Mouse (Mus musculus) embryonic facial prominence, embryonic 13.5 days (tissue): ENCODE results near the gene Lzts2. TPM values are rescaled to one million over a fixed set of nuclear protein-coding genes. Genes with fewer than 3 reads are reported as not detected.
"Not testable (repeated sequence)": the region's sequence is repeated elsewhere in the genome, so short reads cannot be mapped to it uniquely, and the experiment has no call there.

Source experiments
- ATAC-seq: fragments of 200-750 bp; cut with Nextera tagmentation; 2 replicates; pipeline ENCODE4 v1.8.0; 2017; ENCODE audit warnings: low read depth; ENCODE audit not compliant: insufficient number of reproducible peaks, insufficient read depth, low FRiP score, low TSS enrichment
- H3K27ac ChIP-seq: fragments of 300-500 bp; sonication (generic); 2 replicates; pipeline ENCODE4 v1.5.1; 2015; ENCODE audit warnings: moderate library complexity, mild to moderate bottlenecking, inconsistent platforms
- H3K27me3 ChIP-seq: fragments of 300-500 bp; sonication (generic); 2 replicates; pipeline ENCODE4 v1.6.1; 2015; ENCODE audit warnings: mild to moderate bottlenecking, inconsistent platforms
- H3K36me3 ChIP-seq: fragments of 300-500 bp; sonication (generic); 2 replicates; pipeline ENCODE4 v1.6.1; 2015; ENCODE audit warnings: mild to moderate bottlenecking, inconsistent platforms
- H3K4me1 ChIP-seq: fragments of 300-500 bp; sonication (generic); 2 replicates; pipeline ENCODE4 v1.6.1; 2015; ENCODE audit warnings: inconsistent platforms
- H3K4me2 ChIP-seq: fragments of 300-500 bp; sonication (generic); 2 replicates; pipeline ENCODE4 v1.6.1; 2015; ENCODE audit warnings: moderate library complexity, mild to moderate bottlenecking, inconsistent platforms
- H3K4me3 ChIP-seq: fragments of 300-500 bp; sonication (generic); 2 replicates; pipeline ENCODE4 v1.5.1; 2015; ENCODE audit warnings: mild to moderate bottlenecking, inconsistent platforms
- H3K9ac ChIP-seq: fragments of 300-500 bp; sonication (generic); 2 replicates; pipeline ENCODE4 v1.6.1; 2015; ENCODE audit warnings: mild to moderate bottlenecking, inconsistent platforms
- H3K9me3 ChIP-seq: fragments of 300-500 bp; sonication (generic); 2 replicates; pipeline ENCODE4 v1.6.1; 2016; ENCODE audit warnings: inconsistent platforms
- WGBS: fragments of 180-500 bp; shearing (Covaris S2); methylation state at CpG from one replicate; pipeline ENCODE4 v1.1.7; 2015; ENCODE audit warnings: mixed read lengths; 5-methylcytosine and 5-hydroxymethylcytosine counted together
- polyA plus RNA-seq: library from polyadenylated mRNA; unstranded; fragments of >200 nt; fragmentation: Nextera tagmentation; extraction: Ambion mirVana; gene quantifications from 2 replicates; pipeline ENCODE4 v1.2.1, GENCODE M21; 2015

Gene Lzts2
- polyA plus RNA-seq, 1 experiment from 2014 or later = 73.3 TPM

DNA sequence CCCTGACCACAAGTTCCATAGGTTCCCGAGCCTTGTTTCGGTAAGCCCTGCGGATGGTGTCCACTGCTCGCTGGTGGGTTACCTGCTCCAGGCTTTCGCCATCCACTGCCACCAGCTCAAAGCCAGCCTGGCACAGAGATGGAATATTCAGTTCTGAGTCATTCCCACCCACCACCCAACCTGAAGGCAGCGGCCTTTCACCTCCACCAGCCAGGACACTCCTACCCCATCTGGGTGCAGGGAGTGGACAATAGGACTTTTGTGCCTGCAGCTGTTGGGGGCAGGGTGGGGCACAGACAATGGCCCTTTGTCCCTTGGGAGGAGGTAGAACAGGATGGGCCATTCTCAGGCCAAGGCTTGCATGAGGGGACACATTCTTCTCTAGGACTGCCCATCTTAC lies 13.6 kb downstream of the Lzts2 start:
- Histone ChIP-seq H3K9ac (0 out of 2 replicates have a peak overlapping the region, but pooled peaks have one; percentile 27), H3K4me2 (no peak overlapping the region), H3K27ac (no peak overlapping the region), H3K27me3 (no peaks in the 10 kb centered on the region), H3K4me3 (no peak overlapping the region), H3K9me3 (no peaks in the 10 kb centered on the region), H3K36me3 (peaks cover 58% of the 10 kb centered on the region), H3K4me1 (peaks cover 42% of the 10 kb centered on the region)
- WGBS = 79% methylated on average over 6 of the region's 6 CpGs
- ATAC-seq = no peak

DNA sequence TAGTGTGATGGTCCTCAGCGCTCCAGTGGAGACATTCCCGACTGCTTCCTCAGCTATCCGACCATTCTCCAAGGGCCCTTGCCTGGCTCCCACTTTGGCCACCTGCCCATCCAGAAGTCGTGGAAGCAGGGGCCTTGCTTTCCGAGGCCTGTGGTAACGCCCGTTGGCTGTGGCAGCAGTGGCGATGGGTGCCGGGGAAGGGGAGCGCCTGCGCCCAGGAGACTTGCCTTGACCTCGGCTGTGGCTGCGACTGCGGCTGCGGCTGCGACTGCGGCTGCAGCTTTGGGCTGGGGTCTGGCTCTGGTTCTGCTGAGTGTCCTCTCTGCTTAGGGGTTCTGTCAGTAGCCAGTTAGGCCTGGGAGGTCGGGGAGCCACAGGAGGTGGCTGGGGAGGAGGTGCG lies 14.5 kb downstream of the Lzts2 start:
- Histone ChIP-seq H3K27ac (no peak overlapping the region), H3K4me2 (no peak overlapping the region), H3K36me3 (peaks cover 50% of the 10 kb centered on the region), H3K4me1 (peaks cover 44% of the 10 kb centered on the region), H3K9me3 (no peaks in the 10 kb centered on the region), H3K9ac (peak overlapping the region; percentile 32; the same call in 1 of the 2 replicates), H3K4me3 (no peak overlapping the region), H3K27me3 (no peaks in the 10 kb centered on the region)
- no peak for ATAC-seq
- 64% methylated on average over 19 of the region's 19 CpGs for WGBS

DNA sequence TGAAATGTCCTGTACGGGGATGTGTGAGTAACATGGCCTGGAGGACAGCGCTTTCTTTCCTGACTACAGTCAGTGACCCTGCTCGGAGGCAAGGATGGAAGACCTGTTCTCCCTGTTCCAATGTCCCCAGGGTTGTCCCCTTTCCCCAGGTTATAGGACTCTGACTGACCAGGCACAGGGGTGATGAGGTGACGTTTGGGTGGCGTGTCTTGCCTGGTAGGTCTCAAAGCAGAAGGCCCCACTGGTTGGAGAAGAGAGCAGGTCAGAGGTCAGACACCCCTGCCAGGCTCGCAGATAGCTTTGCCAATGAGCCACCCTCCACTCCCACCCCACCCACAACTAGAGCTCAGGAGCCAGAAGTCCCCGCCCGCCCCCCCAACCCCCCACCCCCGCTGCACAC lies 15.4 kb downstream of the Lzts2 start:
- no peaks in the 10 kb centered on the region for H3K9me3 ChIP-seq
- no peak overlapping the region for H3K4me3 ChIP-seq
- no peak overlapping the region for H3K9ac ChIP-seq
- no peak for ATAC-seq
- H3K27ac ChIP-seq = no peak overlapping the region
- 59% methylated on average over 9 of the region's 9 CpGs for WGBS
- no peaks in the 10 kb centered on the region for H3K27me3 ChIP-seq
- H3K36me3 ChIP-seq = peaks cover 44% of the 10 kb centered on the region
- H3K4me2 ChIP-seq = no peak overlapping the region
- H3K4me1 ChIP-seq = peaks cover 44% of the 10 kb centered on the region

DNA sequence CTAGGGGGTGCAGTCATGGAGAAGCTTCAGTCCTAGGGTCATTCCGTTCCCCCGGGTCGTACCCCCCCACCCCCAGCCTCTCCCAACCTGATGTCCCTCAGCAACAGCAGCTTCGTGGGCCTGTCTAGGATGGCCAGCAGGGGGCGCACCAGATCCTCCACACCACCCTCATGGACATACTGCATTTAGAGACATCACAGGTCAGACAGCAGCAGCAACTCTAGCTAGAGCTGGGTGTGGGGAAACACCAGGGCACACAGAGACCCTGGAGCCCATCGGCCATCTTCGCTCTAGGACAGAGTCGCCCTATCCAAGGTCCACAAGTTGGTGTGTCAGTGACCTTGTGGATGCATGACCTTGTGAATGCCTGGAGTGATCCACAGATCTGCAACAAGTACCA lies 15.9 kb downstream of the Lzts2 start:
- ATAC-seq = no peak
- H3K27ac ChIP-seq = no peak overlapping the region
- H3K9ac ChIP-seq = no peak overlapping the region
- H3K4me3 ChIP-seq = no peak overlapping the region
- no peaks in the 10 kb centered on the region for H3K9me3 ChIP-seq
- 39% methylated on average over 8 of the region's 8 CpGs for WGBS
- H3K27me3 ChIP-seq = no peaks in the 10 kb centered on the region
- no peak overlapping the region for H3K4me2 ChIP-seq
- H3K36me3 ChIP-seq = peaks cover 39% of the 10 kb centered on the region
- peaks cover 44% of the 10 kb centered on the region for H3K4me1 ChIP-seq

DNA sequence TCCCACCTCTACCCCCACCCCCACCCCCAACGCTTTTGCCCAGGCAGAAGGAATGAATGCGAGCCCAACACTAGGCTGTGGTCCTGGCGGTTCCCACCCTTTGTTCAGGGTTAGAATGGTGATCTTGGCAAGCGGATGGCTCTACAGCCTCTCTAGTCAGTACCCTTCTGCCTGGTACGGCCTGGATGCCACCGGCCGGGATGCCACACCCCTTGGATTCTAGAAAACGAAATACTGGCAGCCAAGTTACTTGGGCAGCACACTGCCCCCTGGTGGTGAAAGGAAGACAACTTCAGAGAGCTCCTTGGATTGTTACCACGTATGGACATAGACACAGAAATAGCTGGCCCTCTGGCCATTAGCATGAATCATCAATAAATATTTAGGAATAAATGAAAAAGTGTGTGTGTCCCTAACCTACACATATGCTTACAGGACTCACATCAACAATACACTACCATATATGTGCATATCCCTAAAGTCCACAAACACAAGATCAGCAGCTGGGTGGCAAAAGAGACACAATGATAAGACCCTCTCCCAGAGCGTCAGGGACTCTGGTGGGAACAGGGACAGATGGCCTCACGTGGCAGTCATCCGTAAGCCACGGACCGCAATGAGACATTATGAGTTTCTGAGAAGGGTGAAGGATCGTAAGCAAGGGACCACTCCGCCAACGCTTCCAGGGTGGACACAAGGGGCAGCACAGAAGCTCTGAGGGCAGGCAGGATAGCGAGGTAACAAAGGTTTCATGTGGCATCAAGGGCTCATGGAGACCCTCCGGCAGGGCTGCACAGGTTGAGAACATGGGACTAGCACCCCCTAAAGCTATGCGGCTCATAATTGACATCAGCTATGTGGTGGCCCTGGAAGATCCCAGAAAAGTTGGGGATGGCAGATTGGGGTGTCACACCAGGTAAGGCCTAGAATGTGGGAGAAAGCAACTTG lies 16.8 kb downstream of the Lzts2 start:
- peak overlapping the region; percentile 53 for H3K4me2 ChIP-seq
- H3K27ac ChIP-seq = peak overlapping the region; percentile 40; the same call in 1 of the 2 replicates
- H3K9ac ChIP-seq = no peak overlapping the region; the same call in 1 of the 2 replicates
- WGBS = 41% methylated on average over 20 of the region's 20 CpGs
- peak overlapping the region; percentile 18; the same call in 1 of the 2 replicates for H3K4me3 ChIP-seq
- ATAC-seq = no peak
- peaks cover 40% of the 10 kb centered on the region for H3K4me1 ChIP-seq
- H3K27me3 ChIP-seq = no peaks in the 10 kb centered on the region
- peaks cover 30% of the 10 kb centered on the region for H3K36me3 ChIP-seq
- no peaks in the 10 kb centered on the region for H3K9me3 ChIP-seq

DNA sequence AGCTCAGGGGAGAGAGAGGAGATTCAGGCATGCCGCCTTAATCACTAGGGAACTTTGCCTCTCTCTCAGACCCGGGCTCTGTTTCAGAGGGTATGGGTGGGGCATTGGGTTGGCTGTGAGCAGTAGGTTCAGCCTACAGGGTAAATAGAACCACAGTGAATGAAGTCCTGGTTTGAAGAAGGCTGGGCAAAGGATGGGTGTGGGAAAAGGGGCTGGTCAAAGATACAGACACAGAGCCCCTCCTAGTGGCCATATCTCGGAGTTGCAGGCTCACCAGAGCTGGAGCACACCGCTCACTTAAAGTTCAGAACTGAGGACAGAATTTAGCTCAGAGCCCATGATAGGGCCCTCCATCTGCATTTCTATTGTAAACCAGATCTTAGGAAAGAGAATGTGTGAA lies 17.6 kb downstream of the Lzts2 start:
- Histone ChIP-seq H3K4me2 (no peak overlapping the region), H3K36me3 (peaks cover 22% of the 10 kb centered on the region), H3K9ac (no peak overlapping the region), H3K9me3 (no peaks in the 10 kb centered on the region), H3K4me1 (peaks cover 34% of the 10 kb centered on the region), H3K27me3 (no peaks in the 10 kb centered on the region), H3K4me3 (no peak overlapping the region), H3K27ac (peak overlapping the region; percentile 40; the same call in 1 of the 2 replicates)
- no peak for ATAC-seq
- 18% methylated on average over 4 of the region's 4 CpGs for WGBS

DNA sequence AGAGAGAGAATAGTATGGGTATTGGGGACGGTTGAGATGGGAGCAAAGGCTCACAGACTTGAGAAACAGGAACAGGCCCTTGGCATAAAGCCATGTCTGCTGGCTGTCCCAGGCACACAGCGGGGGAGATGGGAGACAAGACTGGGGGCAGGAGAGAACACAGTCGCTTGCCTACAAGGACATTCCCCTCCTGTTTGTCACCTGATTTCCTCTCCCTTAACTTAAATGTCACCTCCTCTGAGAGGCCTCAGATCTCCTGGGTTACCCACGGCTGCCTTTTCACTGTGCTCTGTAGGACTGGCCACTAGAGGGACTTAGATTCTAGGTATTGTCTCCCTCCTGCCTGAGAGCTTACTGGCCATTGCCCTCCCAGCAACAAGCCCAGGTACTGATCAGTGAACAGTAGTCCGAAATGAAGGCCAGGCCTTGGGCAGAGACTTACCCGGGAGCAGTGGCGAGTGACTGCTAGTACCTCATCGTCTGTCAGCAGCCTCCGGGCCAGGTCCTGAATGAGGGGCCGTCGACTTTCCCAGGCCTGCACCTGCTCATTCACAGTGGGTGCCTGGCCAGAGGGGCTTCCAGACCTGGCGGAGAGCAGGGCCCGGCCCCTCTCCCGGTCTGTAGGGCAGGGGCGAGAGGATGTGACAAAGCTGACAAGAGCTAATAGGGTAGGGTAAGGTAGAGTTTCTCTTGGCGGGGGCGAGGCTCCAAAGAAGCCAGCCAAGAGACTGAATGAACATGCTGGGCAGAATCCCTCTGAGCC lies 18.5 kb downstream of the Lzts2 start:
- Histone ChIP-seq H3K27me3 (0 out of 2 replicates have a peak, but pooled peaks cover 3% of the 10 kb centered on the region), H3K36me3 (peaks cover 13% of the 10 kb centered on the region), H3K9me3 (no peaks in the 10 kb centered on the region), H3K4me1 (peaks cover 28% of the 10 kb centered on the region), H3K27ac (no peak overlapping the region), H3K4me3 (no peak overlapping the region), H3K4me2 (no peak overlapping the region), H3K9ac (peak overlapping the region; percentile 40; the same call in 1 of the 2 replicates)
- 47% methylated on average over 17 of the region's 17 CpGs for WGBS
- no peak for ATAC-seq

DNA sequence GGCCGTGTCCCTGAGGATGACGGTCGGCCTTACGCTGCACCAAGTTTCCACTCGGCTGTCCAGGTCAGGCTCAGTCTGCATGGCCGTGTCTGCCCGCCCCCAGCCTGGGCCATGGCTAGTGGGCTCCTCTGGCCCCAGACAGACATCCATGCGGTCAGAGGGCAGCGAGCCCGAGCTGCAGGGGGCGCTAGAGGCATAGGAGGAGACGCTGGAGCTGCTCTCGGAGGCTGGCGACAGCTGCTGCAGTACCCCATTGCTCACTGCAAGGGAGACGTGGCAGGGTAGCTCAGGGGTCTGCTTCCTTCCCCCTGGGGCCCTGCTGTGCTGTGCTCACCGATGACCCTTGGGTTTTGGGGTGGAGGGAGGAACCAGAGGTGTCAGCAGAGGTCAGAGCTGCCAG lies 22.7 kb downstream of the Lzts2 start:
- H3K27me3 ChIP-seq = peaks cover 17% of the 10 kb centered on the region
- WGBS = 36% methylated on average over 16 of the region's 16 CpGs
- no peak overlapping the region for H3K4me3 ChIP-seq

DNA sequence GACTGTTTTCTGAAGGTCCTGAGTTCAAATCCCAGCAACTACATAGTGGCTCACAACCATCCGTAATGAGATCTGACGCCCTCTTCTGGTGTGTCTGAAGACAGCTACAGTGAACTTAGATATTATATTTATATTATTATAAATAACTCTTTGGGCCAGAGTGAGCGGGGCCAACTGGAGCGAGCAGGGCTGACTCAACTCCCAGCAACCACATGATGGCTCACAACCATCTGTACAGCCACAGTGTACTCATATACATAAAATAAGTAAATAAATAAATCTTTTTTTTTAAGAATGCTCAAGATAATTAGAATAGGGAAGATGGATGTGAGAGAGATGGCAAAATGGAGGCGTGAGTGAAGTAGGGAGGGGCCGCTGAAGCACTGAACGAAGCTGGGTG lies 24.0 kb downstream of the Lzts2 start:
- not testable (repeated sequence) for H3K4me3 ChIP-seq, H3K36me3 ChIP-seq, H3K9me3 ChIP-seq, ATAC-seq, H3K27ac ChIP-seq, H3K9ac ChIP-seq, H3K4me2 ChIP-seq, H3K4me1 ChIP-seq
- 86% methylated on average over 7 of the region's 7 CpGs for WGBS
- H3K27me3 ChIP-seq = peaks cover 17% of the 10 kb centered on the region

More for the DNA sequence above, 22.7 kb downstream of the Lzts2 start:
- no peak overlapping the region for H3K27ac ChIP-seq
- H3K9ac ChIP-seq = 0 out of 2 replicates have a peak overlapping the region, but pooled peaks have one; percentile 11
- H3K4me1 ChIP-seq = peaks cover 12% of the 10 kb centered on the region
- no peaks in the 10 kb centered on the region for H3K9me3 ChIP-seq
- no peaks in the 10 kb centered on the region for H3K36me3 ChIP-seq
- H3K4me2 ChIP-seq = no peak overlapping the region
- no peak for ATAC-seq

DNA sequence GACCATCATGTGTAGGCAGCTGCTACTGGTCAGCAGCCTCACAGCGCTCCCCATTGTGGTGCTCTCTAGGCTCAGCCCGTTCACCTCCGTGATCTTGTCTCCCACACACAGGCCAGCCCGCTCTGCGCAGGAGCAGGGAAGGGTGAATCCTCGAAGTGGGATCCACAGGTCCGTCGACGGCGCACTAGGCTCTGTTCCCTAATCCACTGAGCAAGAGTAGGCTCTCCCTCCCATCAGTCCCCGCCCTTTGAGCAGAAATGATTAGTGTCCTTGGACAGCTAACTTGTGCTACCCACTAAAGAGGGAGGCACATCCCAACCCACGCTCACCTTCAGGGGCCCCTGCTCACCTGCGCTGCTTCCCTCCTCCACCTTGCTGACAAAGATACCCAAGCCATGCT lies 26.0 kb downstream of the Lzts2 start:
- peaks cover 28% of the 10 kb centered on the region for H3K27me3 ChIP-seq
- no peak overlapping the region for H3K4me2 ChIP-seq
- WGBS = 52% methylated on average over 13 of the region's 13 CpGs
- H3K36me3 ChIP-seq = no peaks in the 10 kb centered on the region
- no peak for ATAC-seq
- H3K9me3 ChIP-seq = no peaks in the 10 kb centered on the region
- H3K4me3 ChIP-seq = no peak overlapping the region
- no peak overlapping the region for H3K9ac ChIP-seq
- no peak overlapping the region for H3K27ac ChIP-seq
- H3K4me1 ChIP-seq = 0 out of 2 replicates have a peak, but pooled peaks cover under 1% of the 10 kb centered on the region

DNA sequence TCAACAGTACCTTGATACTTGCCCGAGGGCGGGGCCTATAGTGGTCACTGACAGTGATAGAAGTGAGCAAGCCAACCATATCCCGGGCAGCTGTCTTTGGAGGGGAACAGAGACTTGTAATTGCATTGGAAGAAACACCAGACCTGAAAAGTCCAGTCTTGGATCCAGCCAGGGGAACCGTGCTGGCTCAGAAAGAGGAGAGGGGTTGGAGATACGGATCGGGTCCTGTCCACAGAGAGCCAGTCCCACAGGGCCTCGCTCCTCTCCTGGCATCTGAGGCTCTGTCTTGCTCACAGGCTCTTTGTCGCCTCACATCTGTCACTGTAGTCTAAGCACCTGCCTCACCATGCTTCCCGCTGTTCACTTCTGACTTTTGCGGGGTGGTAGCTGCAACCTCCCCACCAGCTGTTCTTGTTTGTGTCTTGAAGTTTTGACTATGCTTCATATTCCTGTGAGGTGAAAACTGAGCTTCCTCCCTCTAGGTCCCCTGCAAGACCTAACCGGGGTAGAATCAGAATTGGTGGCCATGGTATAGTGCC lies 30.2 kb downstream of the Lzts2 start:
- H3K9ac ChIP-seq = no peak overlapping the region
- no peak for ATAC-seq
- H3K36me3 ChIP-seq = peaks cover 3% of the 10 kb centered on the region
- peaks cover 33% of the 10 kb centered on the region for H3K4me1 ChIP-seq
- WGBS = 67% methylated on average over 11 of the region's 11 CpGs
- H3K4me2 ChIP-seq = no peak overlapping the region
- no peak overlapping the region for H3K4me3 ChIP-seq
- peaks cover 36% of the 10 kb centered on the region for H3K27me3 ChIP-seq
- no peak overlapping the region for H3K27ac ChIP-seq
- H3K9me3 ChIP-seq = no peaks in the 10 kb centered on the region
